In the genomic region with DNA sequence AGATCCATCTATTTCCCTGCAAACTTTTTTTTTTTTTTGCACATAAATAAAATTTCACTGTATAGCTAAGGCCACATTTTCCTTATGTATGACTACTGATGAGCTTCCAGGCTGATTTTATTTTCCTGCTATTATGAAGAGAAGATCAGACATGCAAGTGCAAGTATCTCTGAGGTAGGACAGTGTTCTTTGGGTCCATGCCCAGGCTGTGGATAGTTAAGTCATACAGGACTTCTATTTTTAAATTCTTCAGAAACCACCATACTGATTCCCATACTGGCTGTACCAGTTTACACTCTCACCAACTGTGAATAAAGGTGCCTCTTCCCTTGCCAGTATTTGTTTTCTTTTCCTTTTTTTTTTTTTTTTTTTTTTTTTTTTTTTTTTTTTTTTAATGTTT, we compare ENCODE assay signal across 27 mouse cellular contexts. TPM values are rescaled to one million over a fixed set of nuclear protein-coding genes. Genes with fewer than 3 reads are reported as not detected.
DNase-seq lines count a peak whose midpoint lies in the region; ATAC-seq lines count a peak whose summit lies in the region.
"Had no signal": no experiment of that assay in that cellular context is flagged by ENCODE, and none has a peak within 500 bp of the region (broad histone marks: within the 10 kb centered on the region; RNA-seq: fewer than 3 reads in every experiment).

No protein-coding gene starts in this region.

- no peak overlapping the region for H3K9ac ChIP-seq in heart, embryonic 11.5 days (ENCODE audit: low read depth, low read length)
- H3K9ac ChIP-seq: forebrain, embryonic 15.5 days; heart, embryonic 12.5 days; hindbrain, embryonic 15.5 days; limb, embryonic 15.5 days; neural tube, embryonic 15.5 days had no signal

- H3K27me3 ChIP-seq in heart, embryonic 11.5 days (ENCODE audit: control insufficient read depth, insufficient read depth, low read length), result no peaks in the 10 kb centered on the region
- H3K27me3 ChIP-seq: forebrain, embryonic 15.5 days; heart, embryonic 12.5 days; hindbrain, embryonic 15.5 days; limb, embryonic 15.5 days; neural tube, embryonic 15.5 days had no signal

- no peak overlapping the region for H3K27ac ChIP-seq in heart, embryonic 11.5 days (ENCODE audit: low read depth, low read length)
- H3K27ac ChIP-seq: forebrain, embryonic 15.5 days; hindbrain, embryonic 15.5 days; kidney, postnatal 0 days; limb, embryonic 15.5 days; macrophage; neural tube, embryonic 15.5 days; stomach, postnatal 0 days had no signal

- intact Hi-C loops in heart, postnatal 10 days (cut with DNase I), result no loop called here

- no peak overlapping the region for H3K4me3 ChIP-seq in heart, embryonic 11.5 days (ENCODE audit: low read depth, low read length)
- H3K4me3 ChIP-seq: forebrain, embryonic 15.5 days; heart, embryonic 12.5 days; hindbrain, embryonic 15.5 days; limb, embryonic 15.5 days; neural tube, embryonic 15.5 days had no signal

- no peaks in the 10 kb centered on the region for H3K36me3 ChIP-seq in heart, embryonic 11.5 days (ENCODE audit: control insufficient read depth, insufficient read depth, low read length)
- H3K36me3 ChIP-seq: forebrain, embryonic 15.5 days; G1E; hindbrain, embryonic 15.5 days; neural tube, embryonic 15.5 days had no signal

- H3K4me2 ChIP-seq in heart, embryonic 11.5 days, result no peak overlapping the region
- H3K4me2 ChIP-seq: forebrain, embryonic 15.5 days; heart, embryonic 12.5 days; hindbrain, embryonic 15.5 days; limb, embryonic 15.5 days; neural tube, embryonic 15.5 days had no signal

- no peaks in the 10 kb centered on the region for H3K9me3 ChIP-seq in heart, embryonic 11.5 days (replicated peaks; ENCODE audit: control insufficient read depth, low read length)
- H3K9me3 ChIP-seq: forebrain, embryonic 15.5 days; heart, embryonic 12.5 days; hindbrain, embryonic 15.5 days; limb, embryonic 15.5 days; neural tube, embryonic 15.5 days had no signal

- ATAC-seq in heart, embryonic 11.5 days (replicated peaks; ENCODE audit: insufficient number of reproducible peaks, low FRiP score, low TSS enrichment), result no peak
- ATAC-seq: activated CD4-positive, CD25-positive, alpha-beta regulatory T cell, adult 4 months; forebrain, embryonic 15.5 days; midbrain, embryonic 16.5 days had no signal

- DNase-seq in gastrocnemius, adult 18-20 months (ENCODE audit: low spot score), result peak; percentile 34
- no peak for DNase-seq in gastrocnemius, adult 8-10 months (ENCODE audit: low spot score in 2 of 2)
- DNase-seq in heart, postnatal 10 days, result peak; percentile 36 to 55
- peak; percentile 84 for DNase-seq in adipocyte (ENCODE audit: low spot score)
- DNase-seq in layer of hippocampus, postnatal 36 days, result no peak
- DNase-seq in right cerebral cortex, postnatal 4 days, result no peak
- DNase-seq: adrenal gland, postnatal 10 days; cerebellum, adult 8-10 months; cerebellum, postnatal 36 days; kidney, adult 2 months; layer of hippocampus, adult 9-11 months; left cerebral cortex, postnatal 4 days; right cerebral cortex, adult 18-20 months; thymus, adult 2 months; thymus, postnatal 4 days had no signal

- H3K4me1 ChIP-seq in heart, embryonic 11.5 days (ENCODE audit: control insufficient read depth, insufficient read depth, low read length), result peaks cover 3% of the 10 kb centered on the region; the same call in 1 of the 2 replicates
- H3K4me1 ChIP-seq: hindbrain, embryonic 15.5 days; neural tube, embryonic 15.5 days had no signal

RNA-seq across cellular contexts. Expression of a gene that starts 48.6 kb away (rescaled TPM):
- total RNA-seq in gastrocnemius, adult 18-20 months (2021), result 10 to 100 TPM; 21.9 to 30.1 TPM
- 10 to 100 TPM; 18.0 to 26.9 (median 22.4) TPM for total RNA-seq in gastrocnemius, adult 8-10 months (2022)
- 10 to 100 TPM; 81.0 to 83.0 TPM for total RNA-seq in heart, postnatal 10 days (2021)
- 12.9 and 17.4 TPM in 2 replicates for polyA plus RNA-seq in heart, embryonic 11.5 days (2014; fragmentation: Nextera tagmentation; extraction: Ambion mirVana)
- total RNA-seq in layer of hippocampus, postnatal 36 days (2021), result 10 to 100 TPM; 15.5 to 15.8 TPM
- polyA plus RNA-seq: G1E, macrophage had no signal

Comparison
In these comparisons a context has a peak if more than half of its experiments do, and no peak if none do; other contexts are left out.
1. DNase-seq: peak in gastrocnemius, adult 18-20 months (single experiment), heart, postnatal 10 days (2 of 2) and adipocyte (single experiment); none in gastrocnemius, adult 8-10 months (0 of 2), layer of hippocampus, postnatal 36 days (0 of 2) and right cerebral cortex, postnatal 4 days (single experiment).